Mouse (Mus musculus) E14TG2a.4 (cell line): ENCODE results near the gene Angel1.

Source experiments
- H3K27me3 ChIP-seq: 2 replicates; pipeline ENCODE4 v1.6.1; 2014; ENCODE audit warnings: low read length, control low read depth; ENCODE audit not compliant: insufficient read depth
- H3K36me3 ChIP-seq: 2 replicates; pipeline ENCODE4 v1.6.1; 2014; ENCODE audit warnings: low read length, control low read depth; ENCODE audit not compliant: insufficient read depth
- H3K4me1 ChIP-seq: replicated peaks from 2 replicates; pipeline ENCODE4 v1.6.1; 2014; ENCODE audit warnings: low read depth, low read length, control low read depth
- H3K4me3 ChIP-seq: replicated peaks from 2 replicates; pipeline ENCODE4 v1.5.1; 2014; ENCODE audit warnings: mild to moderate bottlenecking, low read length
- H3K9me3 ChIP-seq: 2 replicates; pipeline ENCODE4 v1.6.1; 2014; ENCODE audit warnings: low read length, control low read depth
- CTCF ChIP-seq: conservative IDR thresholded peaks from 2 replicates; pipeline ENCODE4 v1.5.1; 2014; ENCODE audit warnings: low read length
- NANOG ChIP-seq: IDR thresholded peaks from 2 replicates; pipeline ENCODE4 v1.6.1; 2014; ENCODE audit warnings: borderline replicate concordance, low read length, mixed read lengths
- POU5F1 ChIP-seq: IDR thresholded peaks from 2 replicates; pipeline ENCODE4 v1.6.1; 2014; ENCODE audit warnings: low read length, borderline replicate concordance

Gene Angel1

GRCm38 (mm10) chr12:86699965-86700926, 26.0 kb downstream of the Angel1 start:
- H3K9me3 ChIP-seq = peaks cover 10% of the 10 kb centered on the region
- no peaks in the 10 kb centered on the region; the same call in 1 of the 2 replicates for H3K27me3 ChIP-seq
- H3K4me3 ChIP-seq = no peak overlapping the region
- H3K4me1 ChIP-seq = peaks cover 23% of the 10 kb centered on the region
- H3K36me3 ChIP-seq = peaks cover 48% of the 10 kb centered on the region
- TF ChIP-seq NANOG (no peak), POU5F1 (no peak), CTCF (no peak)

- Histone ChIP-seq H3K36me3 (peaks cover 31% of the 10 kb centered on the region), H3K27me3 (no peaks in the 10 kb centered on the region; the same call in 1 of the 2 replicates), H3K4me3 (no peak overlapping the region), H3K9me3 (peaks cover 10% of the 10 kb centered on the region), H3K4me1 (peaks cover 29% of the 10 kb centered on the region)
- TF ChIP-seq CTCF (no peak), POU5F1 (no peak), NANOG (no peak)
These were observed 27.7 kb downstream of the Angel1 start for GRCm38 (mm10) chr12:86698537-86698936.

DNA sequence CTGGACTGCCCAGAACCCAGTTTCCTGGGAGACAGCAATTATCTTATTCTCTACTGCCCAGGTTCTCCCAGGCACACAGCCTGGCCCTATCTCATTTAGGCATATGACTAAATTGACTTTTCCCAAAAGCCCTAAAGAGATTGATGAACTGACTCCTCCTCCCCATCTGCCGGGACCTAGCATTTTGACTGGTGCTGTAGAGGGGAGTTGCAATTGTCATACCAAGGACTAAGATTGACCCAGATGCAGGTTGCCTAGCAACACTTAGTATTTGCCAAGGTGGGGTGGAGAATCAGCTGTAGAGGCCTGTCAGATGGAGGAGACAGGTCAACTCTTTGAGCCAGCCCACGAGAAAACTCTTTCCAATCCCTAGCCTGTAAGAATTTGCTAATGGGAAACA, 28.3 kb downstream of the Angel1 start:
- TF ChIP-seq CTCF (no peak), NANOG (no peak), POU5F1 (no peak)
- H3K4me3 ChIP-seq = no peak overlapping the region
- no peaks in the 10 kb centered on the region; the same call in 1 of the 2 replicates for H3K27me3 ChIP-seq
- H3K9me3 ChIP-seq = peaks cover 10% of the 10 kb centered on the region
- H3K4me1 ChIP-seq = peaks cover 29% of the 10 kb centered on the region
- peaks cover 25% of the 10 kb centered on the region for H3K36me3 ChIP-seq

DNA sequence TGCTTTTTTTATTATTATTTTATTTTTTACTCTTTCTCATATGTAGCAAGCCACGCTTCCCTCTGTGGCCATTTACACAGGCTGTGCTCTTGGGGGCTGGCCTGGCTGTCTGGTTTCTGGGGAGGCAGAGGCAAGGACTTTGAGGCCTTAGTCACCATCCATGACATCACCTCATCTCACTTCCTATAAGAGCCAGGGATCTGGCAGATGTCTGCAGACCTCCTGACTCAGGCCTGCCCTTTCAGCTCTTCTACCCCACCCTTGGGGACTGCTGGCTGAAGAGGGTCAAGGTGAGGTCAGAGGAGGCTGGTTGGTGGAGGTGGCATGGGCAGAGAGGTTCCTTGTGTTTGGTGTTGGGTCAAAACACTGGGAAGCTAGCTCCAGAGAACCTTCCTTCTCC, 31.8 kb downstream of the Angel1 start:
- TF ChIP-seq POU5F1 (no peak), NANOG (no peak), CTCF (no peak)
- Histone ChIP-seq H3K36me3 (no peaks in the 10 kb centered on the region), H3K9me3 (peaks cover 10% of the 10 kb centered on the region), H3K27me3 (no peaks in the 10 kb centered on the region; the same call in 1 of the 2 replicates), H3K4me3 (no peak overlapping the region), H3K4me1 (peaks cover 43% of the 10 kb centered on the region)

- H3K36me3 ChIP-seq = no peaks in the 10 kb centered on the region
- H3K27me3 ChIP-seq = no peaks in the 10 kb centered on the region; the same call in 1 of the 2 replicates
- peaks cover 10% of the 10 kb centered on the region for H3K9me3 ChIP-seq
- H3K4me3 ChIP-seq = no peak overlapping the region
- H3K4me1 ChIP-seq = peaks cover 49% of the 10 kb centered on the region
- TF ChIP-seq NANOG (no peak), POU5F1 (no peak), CTCF (no peak)
These were observed 32.9 kb downstream of the Angel1 start for GRCm38 (mm10) chr12:86693389-86693788.

DNA sequence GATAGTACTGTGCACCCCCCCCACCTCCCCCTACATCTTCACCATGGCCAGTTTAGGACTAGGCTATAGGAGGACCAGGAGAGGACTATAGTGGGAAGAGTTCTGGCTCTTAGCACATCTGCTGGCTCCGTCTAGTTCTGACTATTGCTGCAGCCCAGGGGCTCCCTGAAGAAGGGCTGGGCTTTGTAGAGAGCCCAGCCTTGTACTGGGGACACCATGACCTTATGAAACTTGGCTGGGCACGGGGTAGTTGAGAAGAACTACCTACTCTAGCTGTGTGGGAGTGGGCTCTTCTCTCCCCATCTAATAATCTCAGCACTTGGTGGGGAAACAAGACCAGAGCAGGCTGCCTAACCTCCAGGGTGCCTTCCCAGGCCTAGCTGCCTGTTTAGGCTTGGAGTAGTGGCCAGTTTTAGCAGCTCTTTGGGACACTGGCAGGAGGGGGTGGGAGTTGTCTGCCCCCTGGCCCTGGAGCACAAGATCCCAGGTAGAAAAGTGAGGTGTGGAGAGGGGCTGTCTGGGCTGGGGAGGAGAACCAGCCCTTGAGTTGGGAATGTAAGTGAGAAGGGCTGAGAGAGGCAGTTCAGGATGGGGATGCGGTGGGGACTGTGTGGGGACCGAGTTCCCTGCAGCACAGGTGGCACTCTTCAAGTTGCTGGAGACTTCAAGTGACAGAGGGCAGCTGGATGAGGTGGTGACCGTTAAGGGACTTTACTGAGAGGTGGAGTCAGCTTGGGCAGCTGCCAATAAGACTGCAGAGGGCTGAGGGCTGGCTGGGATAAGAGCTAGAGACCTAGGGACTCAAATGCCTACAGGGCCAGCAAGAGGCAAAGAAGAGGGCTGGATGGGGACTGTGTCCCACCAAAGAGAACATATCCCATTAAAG, 33.5 kb downstream of the Angel1 start:
- Histone ChIP-seq H3K4me3 (no peak overlapping the region), H3K9me3 (peaks cover 7% of the 10 kb centered on the region), H3K4me1 (peaks cover 55% of the 10 kb centered on the region), H3K27me3 (no peaks in the 10 kb centered on the region; the same call in 1 of the 2 replicates), H3K36me3 (no peaks in the 10 kb centered on the region)
- no peak for TF ChIP-seq NANOG
- no peak for TF ChIP-seq POU5F1

- Histone ChIP-seq H3K4me3 (no peak overlapping the region), H3K27me3 (no peaks in the 10 kb centered on the region; the same call in 1 of the 2 replicates), H3K36me3 (no peaks in the 10 kb centered on the region), H3K9me3 (no peaks in the 10 kb centered on the region), H3K4me1 (peaks cover 72% of the 10 kb centered on the region)
- no peak for TF ChIP-seq CTCF
- no peak for TF ChIP-seq POU5F1
- no peak for TF ChIP-seq NANOG
These were observed 35.4 kb downstream of the Angel1 start for GRCm38 (mm10) chr12:86690700-86691485.
